Mouse (Mus musculus): Measurements from ENCODE around the gene Mgat2.

The Mgat2 gene

GRCm38 (mm10) chr12:69213186-69213777 lies 29.3 kb downstream of the Mgat2 start:
- DNase-seq: no peak

- no peak for DNase-seq
Observed at GRCm38 (mm10) chr12:69214393-69214792, 30.4 kb downstream of the Mgat2 start.

- DNase-seq: no peak
Observed at GRCm38 (mm10) chr12:69215000-69215785, 31.2 kb downstream of the Mgat2 start.

- no peak for DNase-seq
Observed at GRCm38 (mm10) chr12:69216587-69216986, 32.6 kb downstream of the Mgat2 start.

- peak; percentile 21 for DNase-seq
Observed at GRCm38 (mm10) chr12:69220613-69221277, 36.8 kb downstream of the Mgat2 start.

GRCm38 (mm10) chr12:69227776-69228466 lies 44.0 kb downstream of the Mgat2 start, which contains the start of gene Pole2:
Gene Pole2, minus strand, starts transcription at chr12:69228195.
- peak; percentile 95 for DNase-seq

- peak; percentile 31 for DNase-seq
Observed at GRCm38 (mm10) chr12:69229251-69229650, 45.3 kb downstream of the Mgat2 start.

- no peak for DNase-seq
Observed at GRCm38 (mm10) chr12:69235782-69236181, 51.8 kb downstream of the Mgat2 start.
